Mouse (Mus musculus): ENCODE data around the gene Rpl19. TPM values are rescaled to one million over a fixed set of nuclear protein-coding genes. Genes with fewer than 3 reads are reported as not detected.
A peak's percentile ranks its signal among the peaks of the same experiment; 100 is the strongest.

Rpl19 gene
- 1,206 and 1,219 TPM in 2 replicates for polyA plus RNA-seq (2016; fragmentation: Nextera tagmentation; extraction: Ambion mirVana)

DNA sequence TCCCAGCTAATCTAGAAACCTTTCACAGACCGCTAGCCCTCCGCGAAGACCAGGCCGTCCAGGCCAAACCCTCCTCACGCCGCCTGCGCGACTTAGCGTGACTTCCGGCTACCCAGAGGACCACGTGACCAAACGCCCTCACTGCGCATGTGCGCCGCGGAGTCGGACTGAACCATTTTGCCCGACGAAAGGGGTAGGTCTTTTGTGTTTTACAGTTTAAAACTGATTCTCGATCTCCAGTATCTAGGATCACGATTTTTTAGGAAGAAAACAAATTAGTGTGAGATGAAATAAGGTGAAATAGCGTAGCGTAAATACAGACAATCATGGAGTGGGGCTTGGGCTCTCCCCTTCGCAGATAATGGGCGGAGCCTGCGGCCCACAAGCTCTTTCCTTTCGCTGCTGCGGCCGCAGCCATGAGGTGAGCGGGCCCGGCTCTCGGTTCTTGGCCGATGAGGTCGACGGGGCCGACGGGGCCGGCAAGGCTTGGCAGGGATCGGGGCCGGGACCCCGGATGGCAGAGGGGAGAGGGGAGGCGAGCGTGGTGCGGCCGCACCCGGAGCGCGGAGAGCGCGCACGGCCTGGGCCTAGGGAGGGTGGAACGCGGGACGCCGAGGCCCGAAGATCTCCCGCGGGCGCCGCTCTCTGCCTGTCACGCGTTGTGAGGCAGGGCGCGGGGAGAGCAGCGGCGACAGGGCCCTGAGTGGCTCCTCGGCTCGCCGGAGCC lies at the start of gene Rpl19:
Rpl19 (plus strand) TSS at position 141 of the 727 bp plus-strand sequence.
- DNase-seq (ENCODE audit: low spot score) = peak; percentile 93
- Histone ChIP-seq H3K27ac (replicated peaks) (peak within 1 kb of the TSS; percentile 99), H3K36me3 (replicated peaks) (peaks cover 36% of the 10 kb centered on the region), H3K4me1 (peaks cover 39% of the 10 kb centered on the region), H3K9me3 (no peaks in the 10 kb centered on the region), H3K27me3 (replicated peaks; ENCODE audit: low read depth, poor library complexity, severe bottlenecking) (peaks cover 2% of the 10 kb centered on the region), H3K4me3 (peak within 1 kb of the TSS; percentile 100)
- WGBS = under 1% methylated on average over 69 of the region's 69 CpGs

DNA sequence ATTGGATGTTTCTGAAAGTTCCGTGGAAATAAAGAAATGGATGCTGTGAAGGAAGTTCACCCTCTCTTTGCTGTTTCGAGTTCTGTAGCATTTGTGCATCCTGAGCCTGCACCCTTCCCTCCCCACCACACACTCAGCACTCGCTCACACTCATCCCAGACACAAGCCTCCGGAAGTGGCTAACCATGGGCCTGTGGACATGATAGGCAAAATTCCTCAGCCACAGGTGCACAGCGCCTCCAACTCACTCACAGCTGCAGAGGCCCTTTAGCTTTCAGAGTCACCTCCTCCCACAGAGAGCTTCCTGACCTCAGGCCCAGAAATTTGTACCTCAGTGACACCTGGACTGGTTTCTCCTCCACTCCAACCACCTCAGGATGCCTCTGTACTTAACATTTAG lies 48.7 kb upstream of the Rpl19 start:
- H3K4me3 ChIP-seq = no peak overlapping the region
- 76% methylated on average over 5 of the region's 5 CpGs for WGBS
- no peak for DNase-seq (ENCODE audit: low spot score)
- no peak overlapping the region for H3K27ac ChIP-seq (replicated peaks)
- peaks cover 33% of the 10 kb centered on the region for H3K4me1 ChIP-seq
- H3K9me3 ChIP-seq = no peaks in the 10 kb centered on the region
- H3K27me3 ChIP-seq (replicated peaks; ENCODE audit: low read depth, poor library complexity, severe bottlenecking) = peaks cover 22% of the 10 kb centered on the region
- no peaks in the 10 kb centered on the region for H3K36me3 ChIP-seq (replicated peaks)

DNA sequence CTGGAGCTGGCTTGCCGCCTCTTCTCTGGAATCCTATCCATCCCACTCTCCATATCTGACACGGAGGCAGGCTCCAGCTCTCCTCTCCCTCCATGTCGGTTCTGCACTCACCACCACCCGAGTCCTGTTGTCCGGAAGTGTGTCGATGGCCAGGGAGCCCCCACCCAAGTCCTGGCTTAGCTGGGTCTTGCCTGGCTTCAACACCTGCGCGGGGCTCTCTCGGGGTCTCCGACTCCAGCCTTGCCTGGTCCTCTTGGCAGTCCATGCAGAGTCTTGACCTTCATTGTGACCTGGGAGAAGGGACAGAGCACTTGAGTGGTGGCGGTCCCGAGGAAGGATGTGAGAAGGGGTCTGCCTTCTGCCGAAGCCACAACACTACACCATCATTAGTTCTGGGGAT lies 48.1 kb upstream of the Rpl19 start:
- no peaks in the 10 kb centered on the region for H3K9me3 ChIP-seq
- peaks cover 28% of the 10 kb centered on the region for H3K27me3 ChIP-seq (replicated peaks; ENCODE audit: low read depth, poor library complexity, severe bottlenecking)
- H3K4me3 ChIP-seq = no peak overlapping the region
- WGBS = 89% methylated on average over 13 of the region's 13 CpGs
- H3K36me3 ChIP-seq (replicated peaks) = no peaks in the 10 kb centered on the region
- DNase-seq (ENCODE audit: low spot score) = no peak
- H3K27ac ChIP-seq (replicated peaks) = no peak overlapping the region
- peaks cover 33% of the 10 kb centered on the region for H3K4me1 ChIP-seq

DNA sequence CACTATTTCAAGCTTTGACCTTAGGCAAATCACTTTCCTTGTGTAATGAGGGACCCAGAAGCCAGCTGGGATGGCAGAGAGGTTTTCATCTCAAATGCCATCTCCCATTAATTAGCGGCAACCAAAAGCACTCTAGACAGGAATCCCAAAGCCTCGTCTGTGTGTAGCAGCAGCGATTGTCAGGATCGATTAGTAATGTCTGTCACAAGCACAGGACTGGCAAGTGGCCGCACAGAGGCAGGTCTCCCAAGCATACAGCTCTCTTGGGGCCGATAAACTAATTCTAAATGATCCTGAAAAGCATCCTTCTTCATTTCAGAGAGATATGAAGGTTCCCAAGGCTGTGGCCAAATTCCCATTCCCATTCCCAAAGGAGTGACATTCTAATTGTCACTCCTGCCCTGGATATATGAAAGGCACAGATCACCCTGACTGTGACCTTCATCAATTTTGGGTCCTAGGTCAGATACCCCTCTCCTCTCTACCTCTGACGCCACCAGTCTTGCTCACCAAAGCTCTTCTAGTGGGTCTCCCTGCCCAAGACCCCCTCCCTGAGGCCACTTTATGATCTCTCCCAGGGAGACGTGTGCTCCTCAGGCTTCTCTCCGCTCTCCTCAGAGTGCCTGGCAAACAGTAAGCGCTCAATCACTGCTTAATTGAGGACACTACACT lies 46.5 kb upstream of the Rpl19 start:
- Histone ChIP-seq H3K27ac (replicated peaks) (peak overlapping the region; percentile 77), H3K4me1 (peaks cover 33% of the 10 kb centered on the region), H3K36me3 (replicated peaks) (no peaks in the 10 kb centered on the region), H3K27me3 (replicated peaks; ENCODE audit: low read depth, poor library complexity, severe bottlenecking) (peaks cover 44% of the 10 kb centered on the region), H3K9me3 (no peaks in the 10 kb centered on the region), H3K4me3 (no peak overlapping the region; the same call in 1 of the 2 replicates)
- no peak for DNase-seq (ENCODE audit: low spot score)
- 58% methylated on average over 10 of the region's 10 CpGs for WGBS

DNA sequence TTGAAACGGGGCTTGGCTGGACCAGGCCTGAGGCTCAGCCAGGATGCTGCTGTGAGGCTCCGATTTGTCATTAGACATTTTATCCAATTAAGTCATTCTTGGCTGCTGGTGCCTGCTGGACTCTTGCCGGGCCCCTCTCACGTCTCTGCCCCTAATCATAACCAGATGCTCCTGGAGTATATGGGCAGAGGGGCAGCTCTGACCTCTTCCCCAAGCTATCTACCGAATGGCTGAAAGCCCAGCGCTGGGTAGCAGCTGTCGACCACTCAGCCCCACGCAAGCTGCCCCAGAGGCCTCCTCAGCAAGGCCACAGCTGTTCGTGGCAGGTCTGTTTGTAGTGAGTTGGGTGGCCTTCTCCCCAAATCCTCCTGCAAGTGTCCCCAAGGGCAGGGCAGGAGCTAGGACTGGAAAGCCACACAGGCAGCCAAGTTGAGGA lies 46.0 kb upstream of the Rpl19 start:
- DNase-seq (ENCODE audit: low spot score) = peak; percentile 70
- peak overlapping the region; percentile 77 for H3K27ac ChIP-seq (replicated peaks)
- WGBS = 29% methylated on average over 9 of the region's 9 CpGs

DNA sequence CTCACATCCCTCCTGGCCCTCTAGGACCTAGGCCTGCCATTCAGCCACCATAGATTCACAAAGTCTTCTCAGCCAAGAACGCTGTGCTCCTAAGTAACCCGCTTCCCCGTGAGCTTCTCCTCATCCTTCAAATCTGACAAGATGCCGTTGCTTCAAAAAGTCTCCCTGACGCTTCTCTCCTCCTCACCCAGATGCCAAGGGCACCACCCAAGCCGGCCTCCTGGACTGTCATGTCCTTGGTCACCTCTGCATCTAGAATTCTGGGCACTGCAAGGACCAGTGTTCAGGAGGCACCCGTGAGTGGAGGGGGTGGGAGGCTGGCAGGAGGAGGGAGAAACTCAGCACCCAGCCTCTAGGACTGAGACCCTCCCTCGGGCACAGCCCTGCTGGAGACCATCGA lies 43.8 kb upstream of the Rpl19 start:
- no peaks in the 10 kb centered on the region for H3K36me3 ChIP-seq (replicated peaks)
- DNase-seq (ENCODE audit: low spot score) = no peak
- peaks cover 68% of the 10 kb centered on the region for H3K27me3 ChIP-seq (replicated peaks; ENCODE audit: low read depth, poor library complexity, severe bottlenecking)
- H3K4me3 ChIP-seq = no peak overlapping the region
- H3K27ac ChIP-seq (replicated peaks) = no peak overlapping the region
- WGBS = 85% methylated on average over 9 of the region's 9 CpGs
- H3K9me3 ChIP-seq = no peaks in the 10 kb centered on the region
- peaks cover 43% of the 10 kb centered on the region for H3K4me1 ChIP-seq

More for the DNA sequence above, 46.0 kb upstream of the Rpl19 start:
- Histone ChIP-seq H3K36me3 (replicated peaks) (no peaks in the 10 kb centered on the region), H3K27me3 (replicated peaks; ENCODE audit: low read depth, poor library complexity, severe bottlenecking) (peaks cover 50% of the 10 kb centered on the region), H3K9me3 (no peaks in the 10 kb centered on the region), H3K4me3 (peak overlapping the region; percentile 21), H3K4me1 (peaks cover 30% of the 10 kb centered on the region)

DNA sequence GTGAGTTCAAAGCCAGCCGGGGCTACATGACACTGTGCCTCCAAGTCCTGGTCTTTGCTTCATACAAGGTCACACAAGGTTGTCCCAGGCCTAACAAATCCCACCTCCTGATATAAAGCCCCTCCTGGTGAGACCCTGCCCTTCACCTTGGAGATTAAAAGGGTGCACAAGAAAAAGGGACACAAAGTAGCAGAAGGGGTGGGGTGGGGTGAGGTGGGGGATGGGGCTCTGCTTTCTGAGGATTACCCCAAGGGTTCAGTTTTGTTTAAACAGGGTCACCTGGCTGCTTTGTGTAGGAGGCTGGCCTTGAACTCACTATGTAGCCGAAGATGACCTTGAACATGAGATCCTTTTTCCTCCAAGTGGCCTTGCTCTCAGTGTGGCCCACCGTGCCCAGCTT lies 43.0 kb upstream of the Rpl19 start:
- no peak for DNase-seq (ENCODE audit: low spot score)
- H3K9me3 ChIP-seq = no peaks in the 10 kb centered on the region
- H3K4me3 ChIP-seq = no peak overlapping the region
- 91% methylated on average over 3 of the region's 3 CpGs for WGBS
- H3K36me3 ChIP-seq (replicated peaks) = no peaks in the 10 kb centered on the region
- peaks cover 61% of the 10 kb centered on the region for H3K27me3 ChIP-seq (replicated peaks; ENCODE audit: low read depth, poor library complexity, severe bottlenecking)
- H3K27ac ChIP-seq (replicated peaks) = no peak overlapping the region
- H3K4me1 ChIP-seq = peaks cover 37% of the 10 kb centered on the region

DNA sequence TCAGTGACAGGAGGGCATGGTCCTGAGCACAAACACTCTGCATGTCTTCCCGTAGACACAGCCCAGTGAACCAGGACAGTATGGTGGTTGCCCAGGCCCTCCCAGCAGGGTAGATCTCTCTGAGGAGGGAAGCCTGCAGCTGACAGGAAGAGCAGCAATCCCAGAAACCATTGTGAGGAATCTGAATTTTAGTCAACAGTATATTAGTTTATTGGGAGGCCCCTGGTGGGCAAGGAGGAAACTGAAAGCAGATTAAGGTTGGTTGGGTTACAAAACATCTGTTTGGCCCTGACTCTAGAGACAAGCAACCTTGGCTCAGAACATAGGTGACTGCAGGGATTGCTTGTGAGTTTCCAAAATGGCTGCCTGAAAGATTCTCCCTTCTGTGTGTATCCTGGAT lies 42.5 kb upstream of the Rpl19 start:
- H3K27me3 ChIP-seq (replicated peaks; ENCODE audit: low read depth, poor library complexity, severe bottlenecking) = peaks cover 58% of the 10 kb centered on the region
- H3K4me3 ChIP-seq = no peak overlapping the region
- no peaks in the 10 kb centered on the region for H3K36me3 ChIP-seq (replicated peaks)
- no peak for DNase-seq (ENCODE audit: low spot score)
- WGBS = 81% methylated on average over 1 of the region's 1 CpGs
- no peak overlapping the region for H3K27ac ChIP-seq (replicated peaks)
- no peaks in the 10 kb centered on the region for H3K9me3 ChIP-seq
- H3K4me1 ChIP-seq = peaks cover 37% of the 10 kb centered on the region

DNA sequence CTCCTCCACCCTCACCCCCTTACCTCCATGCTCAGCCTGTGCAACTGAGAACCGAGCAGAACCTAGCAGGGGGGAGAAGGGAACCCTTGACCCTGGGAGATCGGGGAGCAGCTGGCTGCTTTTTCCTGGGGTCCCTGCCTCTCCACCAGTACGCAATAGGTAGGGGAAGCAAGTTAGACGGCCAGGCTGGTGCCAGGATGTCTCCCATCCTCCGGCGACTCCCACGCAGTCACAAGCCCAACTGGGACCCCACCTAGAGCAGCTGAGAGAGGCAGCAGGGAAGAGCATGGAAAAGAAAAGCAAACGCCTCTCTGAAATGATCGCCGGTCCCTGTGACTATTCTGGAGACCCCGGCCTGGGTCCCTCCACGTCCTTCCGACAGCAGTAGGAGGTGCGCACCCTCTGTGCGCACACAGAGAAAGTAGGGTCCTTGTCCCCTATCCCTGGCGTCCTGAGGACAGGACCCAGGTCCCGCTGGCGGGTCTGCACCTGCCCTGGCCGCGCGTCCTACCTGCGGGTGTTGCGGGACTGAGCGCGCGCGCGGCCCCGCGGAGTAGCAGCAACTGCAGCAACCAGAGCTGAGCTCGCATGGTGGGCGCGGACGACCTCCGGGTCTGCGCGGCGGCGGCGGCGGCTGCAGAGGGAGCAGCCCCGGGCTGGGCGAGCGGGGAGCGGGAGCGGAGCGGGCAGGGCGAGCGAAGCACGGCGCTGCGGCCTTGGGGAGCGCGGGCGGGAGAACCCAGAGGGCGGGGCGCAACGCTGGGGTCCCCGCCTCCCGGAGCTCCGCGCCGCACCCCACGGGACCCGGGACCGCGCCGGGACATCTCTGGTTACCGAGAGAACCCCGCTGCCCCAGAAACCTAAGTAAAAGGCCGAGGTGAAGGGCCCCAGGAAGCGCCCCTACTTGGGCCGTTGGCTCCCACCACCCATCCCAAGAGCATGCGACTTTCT lies 40.5 kb upstream of the Rpl19 start, which contains the start of gene Plxdc1:
Plxdc1 (minus strand) TSS at position 718 of the 951 bp plus-strand sequence.
- peak; percentile 61 for DNase-seq (ENCODE audit: low spot score)
- no peaks in the 10 kb centered on the region for H3K36me3 ChIP-seq (replicated peaks)
- no peaks in the 10 kb centered on the region for H3K9me3 ChIP-seq
- peaks cover 72% of the 10 kb centered on the region for H3K27me3 ChIP-seq (replicated peaks; ENCODE audit: low read depth, poor library complexity, severe bottlenecking)
- no peak within 1 kb of the TSS; the same call in 1 of the 2 replicates for H3K27ac ChIP-seq (replicated peaks)
- WGBS = 2% methylated on average over 74 of the region's 74 CpGs
- peak within 1 kb of the TSS; percentile 90 for H3K4me3 ChIP-seq
- peaks cover 36% of the 10 kb centered on the region for H3K4me1 ChIP-seq

DNA sequence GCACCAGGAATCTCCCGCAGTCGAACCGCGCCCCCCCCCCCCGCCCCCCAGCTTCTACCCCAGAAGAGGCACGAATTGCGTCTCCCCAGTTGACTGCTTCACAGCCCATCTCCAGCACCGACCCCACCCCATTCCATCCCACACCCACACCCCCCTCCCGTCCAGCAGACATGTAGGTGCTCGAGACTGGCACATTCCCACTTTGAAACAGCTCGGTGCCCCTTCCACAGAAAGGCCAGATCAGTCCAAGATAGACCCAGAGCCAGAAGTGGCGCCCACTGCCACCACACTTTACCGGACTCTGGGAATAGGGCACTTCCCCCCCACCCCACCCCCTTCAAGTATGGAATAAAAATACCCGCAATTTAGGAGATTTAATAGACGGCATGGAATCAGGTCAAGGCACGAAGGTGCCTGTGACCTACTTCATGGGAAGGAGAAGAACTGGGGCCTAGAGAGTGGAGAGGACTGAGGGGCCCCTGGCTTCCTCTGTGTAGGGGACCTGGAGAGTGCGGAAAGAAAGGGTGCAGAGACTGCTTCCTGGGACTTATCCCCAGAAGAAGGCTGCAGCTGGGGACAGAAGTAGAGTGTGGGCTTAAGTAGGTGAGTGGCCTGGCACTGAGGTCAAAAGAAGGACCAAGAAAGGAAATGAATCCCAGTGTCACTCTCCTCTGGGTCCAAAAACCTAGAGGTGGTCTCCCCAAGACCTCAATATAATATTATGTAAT lies 39.6 kb upstream of the Rpl19 start:
- Histone ChIP-seq H3K4me3 (peak overlapping the region; percentile 90), H3K4me1 (peaks cover 32% of the 10 kb centered on the region)
- no peak for DNase-seq (ENCODE audit: low spot score)

DNA sequence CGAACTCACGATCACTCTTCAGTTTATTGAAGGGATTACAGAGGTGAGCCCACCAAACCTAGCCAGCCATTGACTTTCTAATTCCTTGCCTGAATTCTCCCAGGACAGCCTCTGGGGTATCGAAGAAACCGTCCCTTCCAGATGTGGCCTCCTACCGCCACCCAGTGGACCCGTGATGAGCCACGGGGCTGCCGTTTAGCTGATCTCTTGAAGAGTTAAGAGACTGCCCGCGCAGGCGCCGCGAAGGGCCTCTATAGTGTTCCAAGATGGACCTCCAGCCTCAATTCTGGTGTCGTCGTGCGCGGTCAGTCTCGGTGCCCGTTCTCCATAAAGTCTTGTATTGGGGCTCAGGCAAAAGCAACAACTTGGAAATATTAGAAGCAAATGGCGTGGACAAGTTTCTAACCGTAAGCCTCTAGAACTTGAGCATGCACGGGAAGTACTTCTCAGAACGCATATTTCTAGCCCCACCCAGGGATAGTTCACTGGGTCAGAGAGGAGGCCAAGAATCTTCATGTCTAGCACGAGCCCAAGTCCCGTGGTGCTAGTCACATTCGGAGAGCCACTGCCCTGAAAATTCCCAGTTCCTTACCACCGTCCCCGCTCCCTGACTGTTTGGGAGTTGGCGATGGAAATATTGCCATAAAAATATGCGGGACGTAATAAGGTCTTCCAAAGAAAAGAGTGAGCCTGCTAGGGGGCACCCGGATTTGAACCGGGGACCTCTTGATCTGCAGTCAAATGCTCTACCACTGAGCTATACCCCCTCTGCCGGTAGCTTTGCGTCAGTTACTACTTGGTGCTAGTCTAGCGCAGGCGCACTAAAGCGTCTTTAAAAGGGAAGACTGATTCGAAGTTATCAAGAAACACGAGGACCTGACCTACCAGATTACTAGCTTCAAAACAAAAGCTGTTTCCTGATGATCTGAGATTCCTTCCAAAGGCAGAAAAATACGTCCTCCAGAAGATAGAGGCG lies 38.7 kb upstream of the Rpl19 start:
- H3K4me1 ChIP-seq = peaks cover 32% of the 10 kb centered on the region
- no peaks in the 10 kb centered on the region for H3K9me3 ChIP-seq
- WGBS = under 1% methylated on average over 42 of the region's 42 CpGs
- H3K27me3 ChIP-seq (replicated peaks; ENCODE audit: low read depth, poor library complexity, severe bottlenecking) = peaks cover 67% of the 10 kb centered on the region
- peak; percentile 94 for DNase-seq (ENCODE audit: low spot score)
- peak overlapping the region; percentile 90 for H3K4me3 ChIP-seq
- peak overlapping the region; percentile 86 for H3K27ac ChIP-seq (replicated peaks)
- H3K36me3 ChIP-seq (replicated peaks) = no peaks in the 10 kb centered on the region

More for the DNA sequence above, 39.6 kb upstream of the Rpl19 start:
- WGBS = 26% methylated on average over 17 of the region's 17 CpGs
- H3K36me3 ChIP-seq (replicated peaks) = no peaks in the 10 kb centered on the region
- H3K9me3 ChIP-seq = no peaks in the 10 kb centered on the region
- peaks cover 67% of the 10 kb centered on the region for H3K27me3 ChIP-seq (replicated peaks; ENCODE audit: low read depth, poor library complexity, severe bottlenecking)
- H3K27ac ChIP-seq (replicated peaks) = no peak overlapping the region
